ENCODE assay signal across 18 mouse cellular contexts in the genomic region with DNA sequence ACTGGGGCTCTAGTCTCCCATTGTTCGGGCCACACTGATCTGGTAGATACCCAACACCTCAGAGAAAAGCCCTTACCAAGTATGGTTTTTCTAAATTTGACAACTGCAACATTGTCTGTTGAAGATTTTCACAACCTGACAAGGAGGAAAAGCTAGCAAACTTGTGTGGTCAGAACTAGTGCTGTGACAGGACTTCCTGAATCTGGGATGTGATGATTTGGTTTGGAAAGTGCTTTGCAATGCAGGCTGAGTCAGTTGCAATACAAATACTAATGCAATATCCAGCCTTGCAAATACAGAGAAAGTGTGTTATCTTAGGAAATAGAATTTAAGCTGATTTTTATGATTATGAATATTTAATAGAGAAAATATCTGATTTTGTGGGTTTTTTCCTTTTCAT.
"Had no signal": no experiment of that assay in that cellular context is flagged by ENCODE, and none has a peak within 500 bp of the region (broad histone marks: within the 10 kb centered on the region; RNA-seq: fewer than 3 reads in every experiment).

No protein-coding gene starts in this region.

- H3K36me3 ChIP-seq: liver, embryonic 15.5 days; midbrain, embryonic 10.5 days; midbrain, embryonic 12.5 days; neural tube, embryonic 13.5 days; neural tube, embryonic 15.5 days; stomach, embryonic 15.5 days had no signal

- H3K4me1 ChIP-seq: liver, embryonic 15.5 days; midbrain, embryonic 10.5 days; midbrain, embryonic 12.5 days; neural tube, embryonic 13.5 days; neural tube, embryonic 15.5 days; stomach, embryonic 15.5 days had no signal

- DNase-seq: liver, postnatal 0 days; lung, embryonic 14.5 days; lung, postnatal 10 days; lung, postnatal 4 days; midbrain, embryonic 14.5 days; right cerebral cortex, postnatal 14 days; thymus, adult 2 months; thymus, postnatal 25 days; thymus, postnatal 4 days had no signal

- H3K4me3 ChIP-seq: liver, embryonic 15.5 days; midbrain, embryonic 10.5 days; midbrain, embryonic 12.5 days; myocyte; neural tube, embryonic 13.5 days; neural tube, embryonic 15.5 days; stomach, embryonic 15.5 days had no signal

- H3K27me3 ChIP-seq: liver, embryonic 15.5 days; midbrain, embryonic 12.5 days; neural tube, embryonic 13.5 days; neural tube, embryonic 15.5 days; stomach, embryonic 15.5 days had no signal

- H3K27ac ChIP-seq: liver, embryonic 15.5 days; midbrain, embryonic 10.5 days; midbrain, embryonic 12.5 days; neural tube, embryonic 13.5 days; neural tube, embryonic 15.5 days; stomach, embryonic 15.5 days; stomach, postnatal 0 days had no signal

- ATAC-seq: liver, postnatal 0 days; midbrain, embryonic 16.5 days had no signal
